Mouse (Mus musculus) CH12F3 (cell line): ENCODE results near the gene Gm20431.

Experiments used
- in situ Hi-C: fragments of 300-500 bp; cut with MboI; formaldehyde crosslinking; loops from 2 replicates; pipeline ENCODE4 v1.14.3; 2020; ENCODE audit warnings: low sequenced_read_pairs

The Gm20431 gene

GRCm38 (mm10) chr2:167605178-167605794 lies 56.0 kb downstream of the Gm20431 start:
- in situ Hi-C loops = no loop called here

- in situ Hi-C loops = loop anchor here (5.0 kb wide), 1 partner anchor 71 kb away; no protein-coding TSS in a partner anchor
Measured at GRCm38 (mm10) chr2:167602978-167603377, 58.3 kb downstream of the Gm20431 start.

GRCm38 (mm10) chr2:167602364-167602763 lies 58.9 kb downstream of the Gm20431 start:
- in situ Hi-C loops = loop anchor here (5.0 kb wide), 1 partner anchor 70 kb away; no protein-coding TSS in a partner anchor

DNA sequence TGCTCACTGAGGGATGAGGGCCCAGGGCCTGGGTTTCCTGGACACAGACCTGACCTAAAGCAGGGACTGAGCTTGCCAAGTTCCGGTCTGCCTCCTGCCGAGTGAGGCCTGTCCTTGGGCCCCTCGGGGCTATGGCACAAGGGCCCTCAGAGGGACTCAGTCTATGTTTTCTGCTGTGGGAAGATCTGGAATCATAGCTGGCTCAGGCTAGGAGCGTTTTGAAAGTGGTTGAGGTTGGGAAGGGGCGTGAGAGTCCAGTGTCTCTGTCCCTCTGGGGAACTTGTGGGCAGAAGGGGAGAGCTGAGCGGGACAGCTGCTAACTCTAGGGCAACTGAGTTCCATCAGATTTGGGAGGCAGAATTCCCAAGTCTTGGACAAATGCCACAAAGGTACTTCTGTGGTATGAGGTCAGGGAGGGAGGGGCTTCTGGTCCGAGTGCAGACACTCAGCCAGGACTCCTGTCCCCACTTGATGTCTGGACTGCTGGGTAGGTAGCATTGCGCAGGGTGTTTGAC lies 60.8 kb downstream of the Gm20431 start:
- in situ Hi-C loops = loop anchor here (5.0 kb wide), 1 partner anchor 68 kb away; no protein-coding TSS in a partner anchor

- in situ Hi-C loops = loop anchor here (5.0 kb wide), 1 partner anchor 68 kb away; no protein-coding TSS in a partner anchor
Measured at GRCm38 (mm10) chr2:167599917-167600316, 61.4 kb downstream of the Gm20431 start.

GRCm38 (mm10) chr2:167599195-167599594 lies 62.1 kb downstream of the Gm20431 start:
- in situ Hi-C loops = no loop called here

DNA sequence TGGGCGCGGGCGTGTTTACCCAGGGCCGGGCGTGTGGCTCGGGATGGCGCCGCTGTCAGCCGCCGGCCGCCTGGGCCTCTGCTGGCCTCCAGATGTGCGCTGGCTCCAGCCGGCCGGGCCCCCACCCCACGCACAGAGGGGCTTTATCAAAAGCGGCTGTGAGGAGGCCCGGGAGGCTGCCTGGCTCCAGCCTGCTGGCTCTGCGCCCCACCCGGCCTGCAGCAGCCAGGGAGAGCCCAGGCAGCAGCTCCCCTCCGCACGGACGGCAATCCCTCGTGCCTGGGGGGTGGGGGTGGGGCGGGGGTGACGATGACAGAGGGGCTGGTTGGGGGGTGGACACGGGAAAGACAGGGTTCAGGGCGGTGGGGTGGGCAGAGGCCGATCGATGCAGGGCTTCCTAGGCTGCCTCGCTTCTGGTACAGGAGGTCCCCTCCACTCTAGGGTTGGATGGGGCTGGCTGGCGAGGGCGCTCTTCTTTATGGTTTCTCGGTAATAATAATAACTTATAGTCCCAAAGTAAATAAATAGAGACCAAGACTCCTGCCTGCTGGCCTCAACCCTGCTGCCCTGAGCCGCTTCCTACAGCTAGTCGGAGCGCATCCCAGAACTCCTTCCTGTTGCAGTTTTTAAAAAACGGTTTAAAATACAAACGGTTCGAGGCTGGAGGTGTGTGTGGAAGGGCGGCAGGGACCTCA lies 63.7 kb downstream of the Gm20431 start:
- in situ Hi-C loops = no loop called here

DNA sequence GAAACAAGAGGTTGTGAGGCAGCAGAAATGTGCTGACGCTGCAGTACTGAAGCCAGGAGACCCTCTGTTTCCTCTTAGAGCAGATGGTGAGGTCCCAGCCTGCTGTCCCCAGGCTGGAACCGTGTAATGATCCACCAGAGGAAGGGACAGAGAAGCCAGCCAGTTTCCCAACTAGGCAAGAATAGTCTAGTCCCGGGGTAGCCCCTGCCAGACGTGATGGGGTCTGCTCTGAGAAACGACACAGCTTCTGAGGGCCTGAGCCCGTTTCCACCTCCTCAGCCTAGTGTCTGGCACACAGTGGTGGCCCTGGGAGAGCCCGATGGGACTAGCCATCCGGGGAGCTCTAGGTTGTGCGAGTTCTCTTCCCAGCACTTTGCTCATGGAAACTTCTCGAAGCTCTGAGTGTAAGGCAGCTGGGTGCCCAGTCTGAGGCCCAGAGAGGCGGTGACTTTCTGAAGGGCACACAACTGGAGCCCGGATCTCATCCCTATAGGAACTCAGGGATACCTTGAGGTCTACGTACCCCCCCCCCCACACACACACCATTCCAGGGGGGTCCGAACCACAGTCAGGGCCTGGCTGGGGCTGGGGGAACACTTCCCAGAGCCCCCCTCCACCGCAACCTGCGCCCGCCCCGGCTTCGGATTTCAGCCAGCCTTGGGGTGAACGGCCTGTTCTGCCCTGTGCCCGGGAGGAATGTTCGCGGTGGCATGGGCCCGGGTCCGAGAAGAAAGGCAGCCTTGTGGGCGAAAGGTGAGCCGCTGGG lies 64.4 kb downstream of the Gm20431 start:
- in situ Hi-C loops = no loop called here

DNA sequence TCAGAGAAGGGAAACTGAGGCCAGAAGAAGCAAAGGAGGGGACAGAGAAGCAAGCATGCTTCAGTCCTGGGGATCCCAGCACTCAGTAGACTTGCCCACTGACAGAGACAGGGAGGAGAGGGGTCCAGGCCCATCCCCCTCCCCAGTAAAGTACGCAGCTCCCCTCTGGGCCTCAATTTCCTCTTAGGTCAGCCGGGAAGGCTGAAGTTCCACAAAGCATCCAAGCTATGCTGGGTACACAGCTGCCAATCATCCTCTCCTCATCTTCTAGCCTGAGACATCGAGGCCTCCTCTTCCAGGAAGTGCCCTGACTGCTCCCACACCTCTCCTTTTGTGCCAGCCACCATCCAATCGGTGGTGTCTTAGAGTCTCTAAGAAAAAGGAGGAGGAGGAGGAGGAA lies 65.0 kb downstream of the Gm20431 start:
- in situ Hi-C loops = no loop called here

DNA sequence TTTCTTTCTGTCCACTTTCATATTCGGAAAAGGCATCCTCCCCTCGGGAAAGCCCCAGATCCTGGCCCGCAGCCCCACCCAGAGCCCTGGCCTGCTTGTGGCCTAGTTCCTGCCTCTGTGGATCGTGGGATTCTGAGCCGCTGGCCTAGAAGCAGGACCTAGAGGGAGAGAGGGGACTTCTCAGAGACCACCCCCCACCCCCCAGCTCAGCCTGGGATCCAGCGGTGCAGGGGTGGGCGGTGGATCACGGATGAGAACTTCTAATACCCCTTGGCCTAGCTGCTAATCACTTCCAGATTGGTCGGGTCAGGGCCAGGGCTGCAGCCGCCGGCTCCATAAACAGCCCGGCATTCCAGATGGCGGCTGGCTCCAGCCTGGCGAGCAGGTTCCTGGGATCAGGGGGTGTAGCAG lies 65.5 kb downstream of the Gm20431 start:
- in situ Hi-C loops = no loop called here

DNA sequence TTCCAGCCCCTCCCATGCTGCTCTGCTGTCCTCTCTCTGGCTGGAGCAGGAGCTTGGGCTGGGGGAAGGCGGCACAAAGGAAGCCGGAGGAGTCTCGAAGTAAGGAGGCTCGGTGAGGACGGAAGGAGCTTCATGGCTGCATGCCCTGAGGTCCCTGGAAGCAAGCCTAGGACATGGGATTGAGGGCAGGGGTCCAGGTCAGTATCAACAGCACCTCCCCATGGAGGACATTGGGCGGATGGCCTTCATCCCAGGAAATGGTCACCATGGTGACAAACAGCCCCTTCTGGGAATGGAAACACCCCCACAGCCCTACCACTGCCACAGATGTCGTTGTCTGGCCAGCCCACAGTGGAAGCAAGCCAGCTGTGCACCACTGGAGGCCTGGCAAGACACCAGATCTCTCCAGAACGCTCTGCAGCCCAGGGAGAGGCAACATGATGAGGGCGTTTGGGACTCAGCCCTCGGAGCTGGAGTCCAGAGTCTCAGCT lies 66.8 kb downstream of the Gm20431 start:
- in situ Hi-C loops = no loop called here

GRCm38 (mm10) chr2:167593551-167594250 lies 67.6 kb downstream of the Gm20431 start:
- in situ Hi-C loops = no loop called here

- in situ Hi-C loops = no loop called here
Measured at GRCm38 (mm10) chr2:167588774-167589577, 72.3 kb downstream of the Gm20431 start.

DNA sequence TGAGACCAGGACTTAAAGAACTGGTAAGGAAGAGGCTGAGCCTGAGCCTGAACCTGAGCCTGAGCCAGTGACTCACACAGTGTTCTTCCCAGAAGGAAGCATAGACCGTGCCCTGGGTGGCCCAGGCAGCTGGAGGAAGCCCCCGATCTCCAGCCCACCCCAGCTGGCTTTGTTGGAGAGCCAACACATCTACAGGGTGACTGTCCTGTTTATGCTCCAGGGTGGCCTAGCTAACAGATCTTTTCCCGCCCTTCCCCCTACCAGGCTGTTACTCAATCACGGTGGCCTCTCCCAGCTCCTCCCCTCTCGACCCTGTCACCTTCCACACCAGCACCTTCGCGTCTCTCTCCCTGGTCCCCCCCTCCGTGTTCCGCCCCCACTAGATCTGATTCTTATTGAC lies 74.3 kb downstream of the Gm20431 start:
- in situ Hi-C loops = no loop called here

DNA sequence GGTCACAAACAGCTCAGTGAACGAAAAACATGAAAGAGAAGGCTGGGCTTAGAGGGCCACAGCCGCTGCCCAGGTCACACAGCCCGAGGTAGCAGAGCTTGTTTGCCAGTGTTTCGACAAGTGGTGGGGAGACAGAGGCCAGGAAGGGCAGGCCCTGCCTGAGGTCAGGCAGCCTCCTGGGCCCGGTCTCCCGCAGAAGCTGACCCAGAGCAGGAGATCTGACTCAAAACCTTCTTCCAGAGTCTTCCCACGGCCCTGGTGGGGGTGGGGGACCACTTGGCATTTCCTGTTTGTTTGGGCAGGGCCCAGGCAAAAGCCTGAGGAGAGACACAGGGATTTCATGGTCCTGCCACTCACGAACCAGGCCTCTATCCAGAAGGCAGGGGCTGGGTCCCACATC lies 75.3 kb downstream of the Gm20431 start:
- in situ Hi-C loops = no loop called here

- in situ Hi-C loops = no loop called here
Measured at GRCm38 (mm10) chr2:167585273-167585672, 76.0 kb downstream of the Gm20431 start.

- in situ Hi-C loops = no loop called here
Measured at GRCm38 (mm10) chr2:167583161-167583952, 77.9 kb downstream of the Gm20431 start.

DNA sequence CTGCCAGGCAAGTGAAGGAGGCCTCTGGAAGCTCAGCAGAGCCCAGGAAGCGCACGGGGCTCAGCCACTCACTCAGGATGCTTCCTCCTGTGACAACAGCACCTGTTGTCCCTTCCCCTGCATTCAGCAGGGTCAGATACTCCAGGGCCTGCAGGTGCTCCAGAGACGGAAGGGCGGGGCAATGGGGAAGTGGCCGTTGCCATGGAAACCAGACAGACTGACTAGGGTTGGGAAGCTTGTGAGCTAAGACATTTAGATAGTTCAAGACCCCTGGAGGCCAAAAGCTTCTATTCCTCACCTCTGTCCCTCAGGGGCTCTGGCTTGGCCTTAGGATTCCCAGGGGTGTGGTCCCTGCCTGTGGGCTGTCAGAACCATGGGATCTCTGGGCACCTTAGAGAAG lies 82.8 kb downstream of the Gm20431 start:
- in situ Hi-C loops = no loop called here

DNA sequence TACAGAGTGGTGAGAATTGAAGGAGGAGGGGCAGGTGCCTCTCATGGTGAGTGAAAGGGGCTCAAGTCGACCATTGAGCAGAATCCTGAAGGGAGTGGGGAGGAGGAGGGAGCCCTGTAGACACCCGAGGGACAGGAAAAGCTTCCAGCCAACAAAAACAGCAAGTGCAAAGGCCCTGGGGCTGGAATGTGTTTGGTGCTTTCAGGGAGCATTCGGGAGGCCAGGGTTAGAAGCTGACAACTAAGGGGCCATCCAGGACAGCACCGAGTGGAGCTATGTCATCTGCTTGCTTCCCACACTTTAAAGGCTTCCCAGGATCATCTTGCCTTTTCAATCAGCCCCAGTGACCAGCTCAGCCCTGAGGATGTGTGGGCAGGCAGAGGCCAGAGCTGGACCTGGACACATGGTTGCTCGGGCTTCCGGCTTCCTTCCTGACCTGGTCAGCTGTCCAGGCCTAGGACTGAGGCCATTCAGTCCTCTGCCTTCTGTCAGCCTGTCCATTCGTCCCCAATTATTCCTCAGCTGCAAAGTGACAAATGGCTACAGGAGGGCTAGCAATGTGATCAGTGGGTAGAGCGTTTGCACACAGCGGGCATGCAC lies 84.0 kb downstream of the Gm20431 start:
- in situ Hi-C loops = no loop called here
